Mouse (Mus musculus): Measurements from ENCODE around the gene Fgfr1op2.

GRCm38 (mm10) chr6:146527537-146527936 lies 49.5 kb upstream of the Fgfr1op2 start:
- TF ChIP-seq GATA1 (IDR thresholded peaks at IDR 0.05; ENCODE audit: low read length) (no peak), TAL1 (IDR thresholded peaks at IDR 0.05; ENCODE audit: low read length) (no peak)
